Mouse (Mus musculus) hindbrain, postnatal 0 days (tissue): ENCODE results near the gene Slfn8. TPM values are rescaled to one million over a fixed set of nuclear protein-coding genes. Genes with fewer than 3 reads are reported as not detected.

Source experiments
- ATAC-seq: fragments of 200-750 bp; cut with Nextera tagmentation; 2 replicates; pipeline ENCODE4 v1.8.0; 2017; ENCODE audit warnings: mild to moderate bottlenecking, moderate TSS enrichment, moderate library complexity
- DNase-seq: peaks from one replicate; pipeline ENCODE4 v3.0.0-alpha.2; 2015; ENCODE audit warnings: low spot score
- H3K27ac ChIP-seq: fragments of 300-500 bp; sonication (generic); 2 replicates; pipeline ENCODE4 v1.5.1; 2014; ENCODE audit warnings: mild to moderate bottlenecking
- H3K27me3 ChIP-seq: fragments of 300-500 bp; sonication (generic); 2 replicates; pipeline ENCODE4 v1.6.1; 2014; ENCODE audit warnings: low read length, mixed read lengths; ENCODE audit not compliant: insufficient read depth
- H3K36me3 ChIP-seq: fragments of 300-500 bp; sonication (generic); 2 replicates; pipeline ENCODE4 v1.6.1; 2014; ENCODE audit warnings: low read length, mixed read lengths; ENCODE audit not compliant: insufficient read depth
- H3K4me1 ChIP-seq: fragments of 300-500 bp; sonication (generic); 2 replicates; pipeline ENCODE4 v1.6.1; 2014; ENCODE audit warnings: antibody characterized with exemption, low read length, mixed read lengths; ENCODE audit not compliant: insufficient read depth
- H3K4me2 ChIP-seq: fragments of 300-500 bp; sonication (generic); 2 replicates; pipeline ENCODE4 v1.6.1; 2014; ENCODE audit warnings: low read depth, mild to moderate bottlenecking, low read length, moderate library complexity, mixed read lengths
- H3K4me3 ChIP-seq: fragments of 300-500 bp; sonication (generic); 2 replicates; pipeline ENCODE4 v1.5.1; 2014; ENCODE audit warnings: low read length
- H3K9ac ChIP-seq: fragments of 300-500 bp; sonication (generic); replicated peaks from 2 replicates; pipeline ENCODE4 v1.6.1; 2014; ENCODE audit warnings: mild to moderate bottlenecking, low read length, moderate library complexity, mixed read lengths
- H3K9me3 ChIP-seq: fragments of 300-500 bp; sonication (generic); 2 replicates; pipeline ENCODE4 v1.6.1; 2016; ENCODE audit warnings: low read length, mixed read lengths
- CTCF ChIP-seq: IDR thresholded peaks from 2 replicates; pipeline ENCODE4 v1.5.1; 2016; ENCODE audit warnings: antibody characterized with exemption, control low read depth, low read depth
- WGBS: fragments of 180-500 bp; shearing (Covaris S2); extraction: QIAGEN DNeasy Blood & Tissue Kit; methylation state at CpG from one replicate; pipeline ENCODE4 v1.1.7; 2014; 5-methylcytosine and 5-hydroxymethylcytosine counted together
- polyA plus RNA-seq: library from polyadenylated mRNA; unstranded; fragments of >200 nt; fragmentation: Nextera tagmentation; extraction: Ambion mirVana; gene quantifications from 2 replicates; pipeline ENCODE4 v1.2.1, GENCODE M21; 2015
- total RNA-seq: library from RNA; depleted of rRNA; stranded (reverse); fragments of >200 nt; gene quantifications from 2 replicates; pipeline ENCODE4 v1.2.3, GENCODE M21; 2014

Slfn8 gene
- total and polyA plus RNA-seq, 2 experiments from 2014 or later = 0.21 to 0.42 TPM

DNA sequence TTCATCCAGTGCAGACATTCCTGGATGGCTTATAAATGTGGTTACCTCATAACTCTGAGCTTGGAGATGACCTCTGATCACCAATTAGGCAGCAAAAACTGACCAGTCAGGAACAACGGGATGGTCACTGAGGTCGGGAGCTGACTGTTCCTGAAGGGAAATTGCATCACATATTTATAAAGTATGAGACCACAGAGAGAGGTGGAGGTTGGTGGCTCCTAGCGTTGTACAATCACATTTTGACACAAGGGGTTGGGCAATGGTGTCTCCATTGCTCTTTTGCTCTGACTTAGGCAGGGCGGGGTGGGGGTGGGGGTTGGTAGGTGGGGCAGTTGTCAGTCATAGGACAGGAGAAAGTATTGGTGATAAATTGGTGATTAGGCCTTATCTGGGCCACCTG, 42.5 kb upstream of the Slfn8 start:
- Histone ChIP-seq H3K27me3 (no peaks in the 10 kb centered on the region), H3K4me2 (no peak overlapping the region), H3K36me3 (no peaks in the 10 kb centered on the region), H3K4me3 (no peak overlapping the region), H3K27ac (no peak overlapping the region), H3K4me1 (no peaks in the 10 kb centered on the region), H3K9ac (no peak overlapping the region), H3K9me3 (no peaks in the 10 kb centered on the region)
- ATAC-seq (no peak), DNase-seq (no peak)
- no peak for TF ChIP-seq CTCF
- 83% methylated on average over 4 of the region's 4 CpGs for WGBS

DNA sequence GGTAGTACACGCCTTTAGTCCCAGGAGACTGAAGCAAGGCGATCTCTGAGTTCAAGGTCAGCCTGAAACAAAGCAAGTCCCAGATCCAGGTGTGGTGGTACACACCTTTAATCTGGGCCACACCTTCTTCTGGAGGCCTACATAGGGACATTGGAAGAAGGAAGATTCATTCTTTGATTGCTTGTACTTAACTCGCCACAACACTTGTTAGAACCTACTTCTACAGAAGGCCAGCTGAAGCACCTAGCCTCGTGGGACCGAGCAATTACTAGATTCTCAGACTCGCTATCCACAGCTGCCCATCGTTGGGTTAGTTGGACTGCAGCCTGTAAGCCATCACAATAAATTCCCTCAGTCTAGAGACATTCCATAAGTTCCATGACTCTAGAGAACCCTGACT, 41.2 kb upstream of the Slfn8 start:
- H3K4me1 ChIP-seq = no peaks in the 10 kb centered on the region
- no peak overlapping the region for H3K27ac ChIP-seq
- ATAC-seq (no peak), DNase-seq (no peak)
- H3K9ac ChIP-seq = no peak overlapping the region
- H3K4me3 ChIP-seq = no peak overlapping the region
- H3K36me3 ChIP-seq = no peaks in the 10 kb centered on the region
- H3K27me3 ChIP-seq = no peaks in the 10 kb centered on the region
- no peaks in the 10 kb centered on the region for H3K9me3 ChIP-seq
- no peak overlapping the region for H3K4me2 ChIP-seq
- no peak for TF ChIP-seq CTCF
- WGBS = 92% methylated on average over 7 of the region's 7 CpGs

DNA sequence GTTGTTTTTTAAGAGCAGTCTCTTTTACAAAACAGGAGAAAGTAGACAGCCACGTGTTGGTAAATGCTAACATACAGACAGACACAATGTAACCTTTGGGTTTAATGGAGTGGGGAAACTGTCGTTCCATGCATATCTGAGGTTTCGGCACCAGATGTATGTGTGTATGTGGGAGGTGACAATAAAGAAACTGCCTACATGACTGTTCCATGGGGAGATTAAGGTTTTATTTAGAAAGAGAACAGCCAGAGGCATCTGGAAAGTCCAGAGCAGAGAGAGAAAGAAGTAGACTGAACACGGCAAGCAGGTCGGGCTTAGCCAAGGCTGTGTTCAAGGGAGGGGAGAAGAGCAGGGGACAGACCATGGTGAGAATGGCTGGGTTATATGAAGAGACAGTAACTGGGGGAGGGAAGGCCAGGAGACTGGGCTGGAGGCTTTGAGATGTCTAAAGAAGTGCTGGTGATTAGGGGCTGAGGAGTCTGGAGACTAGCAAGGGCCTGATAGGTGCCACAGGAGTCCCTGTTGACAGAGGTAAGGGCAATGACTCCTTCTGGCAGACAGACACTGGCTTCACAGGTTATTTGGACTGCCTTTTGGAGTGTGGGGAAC, 39.9 kb upstream of the Slfn8 start:
- no peak for DNase-seq
- Histone ChIP-seq H3K36me3 (no peaks in the 10 kb centered on the region), H3K4me3 (no peak overlapping the region), H3K4me2 (no peak overlapping the region), H3K27ac (no peak overlapping the region), H3K9me3 (no peaks in the 10 kb centered on the region), H3K27me3 (no peaks in the 10 kb centered on the region), H3K4me1 (no peaks in the 10 kb centered on the region), H3K9ac (no peak overlapping the region)
- 85% methylated on average over 5 of the region's 5 CpGs for WGBS
- no peak for TF ChIP-seq CTCF
- no peak for ATAC-seq

DNA sequence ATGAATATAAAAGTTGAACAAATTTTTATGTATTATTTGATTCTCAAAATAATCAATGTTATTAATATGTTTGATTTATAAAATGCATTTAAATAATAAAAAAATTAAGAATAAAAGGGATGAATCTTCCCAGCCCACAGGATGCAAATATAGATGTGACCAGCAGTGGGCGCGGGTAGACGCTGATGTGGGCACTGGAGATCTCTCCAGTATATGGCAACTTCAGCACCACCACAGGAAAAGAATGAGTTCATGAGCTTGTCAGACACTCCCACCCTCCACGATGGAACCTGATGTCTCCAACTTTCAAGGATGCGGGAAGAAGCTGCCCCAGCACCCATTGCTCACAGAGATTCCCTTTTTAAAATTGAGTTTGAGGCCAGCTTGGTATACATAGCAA, 37.3 kb upstream of the Slfn8 start:
- no peak overlapping the region for H3K27ac ChIP-seq
- H3K4me1 ChIP-seq = no peaks in the 10 kb centered on the region
- no peaks in the 10 kb centered on the region for H3K9me3 ChIP-seq
- peak; percentile 61 for DNase-seq
- no peak overlapping the region for H3K4me3 ChIP-seq
- no peaks in the 10 kb centered on the region for H3K36me3 ChIP-seq
- ATAC-seq = no peak
- H3K27me3 ChIP-seq = no peaks in the 10 kb centered on the region
- H3K4me2 ChIP-seq = no peak overlapping the region
- 5% methylated on average over 5 of the region's 5 CpGs for WGBS
- no peak overlapping the region for H3K9ac ChIP-seq
- peak; percentile 83 for TF ChIP-seq CTCF

DNA sequence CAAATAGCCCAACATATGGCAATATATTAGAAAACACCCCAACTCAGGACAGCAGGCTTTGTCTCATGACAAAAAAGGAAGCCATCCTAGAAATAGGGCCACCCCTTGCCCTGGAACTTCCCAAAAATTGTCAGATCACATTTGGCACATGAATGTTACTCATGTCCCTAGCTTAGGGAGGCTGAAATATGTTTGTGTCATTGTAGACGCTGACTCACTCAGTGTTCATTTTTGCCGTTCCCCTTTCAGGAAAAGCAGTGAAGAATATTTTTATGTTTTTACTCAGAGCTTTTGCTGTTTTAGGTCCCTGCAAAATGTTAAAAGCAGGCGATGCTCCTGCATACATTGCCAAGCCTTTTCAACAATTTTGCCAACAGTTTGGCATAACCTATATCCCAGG, 25.0 kb upstream of the Slfn8 start:
- 89% methylated on average over 3 of the region's 3 CpGs for WGBS
- TF ChIP-seq CTCF = no peak
- H3K27ac ChIP-seq = no peak overlapping the region

DNA sequence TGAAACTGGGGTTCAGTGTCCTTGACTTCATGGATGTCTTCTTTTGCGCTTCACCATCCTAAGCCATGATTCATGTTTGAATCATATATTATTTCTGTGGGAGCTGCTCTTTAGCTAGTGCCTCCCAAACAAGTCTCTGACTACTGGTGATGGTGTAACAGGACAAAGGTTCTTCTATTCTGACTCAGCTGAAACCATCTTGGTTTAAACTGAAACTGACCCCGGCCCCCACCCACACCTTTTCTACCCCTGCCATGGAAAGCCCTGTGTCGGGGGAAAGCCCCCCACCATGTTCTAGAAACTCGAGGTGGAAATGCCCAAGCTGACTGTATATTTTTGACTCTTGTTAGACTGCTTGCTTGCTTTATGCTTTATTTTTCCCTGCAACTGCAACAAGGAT, 23.3 kb upstream of the Slfn8 start:
- DNase-seq (no peak), ATAC-seq (no peak)
- TF ChIP-seq CTCF = no peak
- Histone ChIP-seq H3K4me3 (no peak overlapping the region), H3K4me2 (no peak overlapping the region), H3K9me3 (no peaks in the 10 kb centered on the region), H3K27me3 (no peaks in the 10 kb centered on the region), H3K9ac (no peak overlapping the region), H3K36me3 (no peaks in the 10 kb centered on the region), H3K4me1 (no peaks in the 10 kb centered on the region), H3K27ac (no peak overlapping the region)
- WGBS = 82% methylated on average over 4 of the region's 4 CpGs

More for the DNA sequence above, 25.0 kb upstream of the Slfn8 start:
- Histone ChIP-seq H3K9me3 (no peaks in the 10 kb centered on the region), H3K4me2 (no peak overlapping the region), H3K9ac (no peak overlapping the region), H3K4me3 (no peak overlapping the region), H3K27me3 (no peaks in the 10 kb centered on the region), H3K36me3 (no peaks in the 10 kb centered on the region), H3K4me1 (no peaks in the 10 kb centered on the region)
- DNase-seq (no peak), ATAC-seq (no peak)

DNA sequence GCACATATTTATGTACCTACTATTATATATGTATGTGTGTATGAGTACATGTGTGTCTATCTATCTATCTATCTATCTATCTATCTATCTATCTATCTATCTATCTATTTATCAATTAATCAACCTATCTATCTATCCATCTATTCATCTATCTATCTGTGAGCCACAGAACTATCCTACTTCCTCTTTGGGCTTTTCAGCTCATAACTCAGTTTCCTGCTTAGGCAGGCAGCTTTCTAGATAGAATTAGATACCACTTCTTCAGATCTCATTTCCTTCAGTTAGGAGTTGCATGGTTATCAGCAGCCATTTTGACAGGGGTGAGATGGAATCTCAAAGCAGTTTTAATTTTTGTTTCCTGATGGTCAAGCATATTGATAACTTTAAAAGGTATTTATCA, 20.4 kb upstream of the Slfn8 start:
- Histone ChIP-seq H3K4me2 (no peak overlapping the region), H3K9ac (no peak overlapping the region), H3K9me3 (no peaks in the 10 kb centered on the region), H3K4me1 (no peaks in the 10 kb centered on the region), H3K27ac (no peak overlapping the region), H3K4me3 (no peak overlapping the region), H3K36me3 (no peaks in the 10 kb centered on the region), H3K27me3 (no peaks in the 10 kb centered on the region)
- ATAC-seq = no peak
- no peak for TF ChIP-seq CTCF
- no peak for DNase-seq
